Mouse (Mus musculus): ENCODE data around the gene Atoh8. TPM values are rescaled to one million over a fixed set of nuclear protein-coding genes. Genes with fewer than 3 reads are reported as not detected.

Gene Atoh8
- total RNA-seq, 1 experiment from 2014 or later: 5.7 TPM

Other genes with a start within 250 kb of the Atoh8 start
- gene St3gal5, start 138.0 kb downstream of the Atoh8 start, total RNA-seq (2021): 137 and 170 TPM in 2 replicates
- gene Sftpb, start 69.0 kb upstream of the Atoh8 start, total RNA-seq (2021): 0.70 TPM in 1 of 2 replicates, not detected in the other
- 29.1 and 32.7 TPM in 2 replicates for gene Usp39, start 109.6 kb upstream of the Atoh8 start, total RNA-seq (2021)
- gene 0610030E20Rik, start 111.7 kb upstream of the Atoh8 start, total RNA-seq (2021): 25.8 and 33.1 TPM in 2 replicates
- gene Tmem150a, start 119.9 kb upstream of the Atoh8 start, total RNA-seq (2021): 20.2 and 36.5 TPM in 2 replicates
- 204 and 217 TPM in 2 replicates for gene Rnf181, start 131.4 kb upstream of the Atoh8 start, total RNA-seq (2021)
- gene Vamp5, start 144.9 kb upstream of the Atoh8 start, total RNA-seq (2021): 33.9 and 40.5 TPM in 2 replicates
- 104 and 113 TPM in 2 replicates for gene Vamp8, start 155.1 kb upstream of the Atoh8 start, total RNA-seq (2021)
- 38.0 and 50.4 TPM in 2 replicates for gene Ggcx, start 178.7 kb upstream of the Atoh8 start, total RNA-seq (2021)
- 257 TPM in 2 replicates for gene Mat2a, start 204.0 kb upstream of the Atoh8 start, total RNA-seq (2021)

All from adrenal gland, postnatal 14 days (tissue).